Mouse (Mus musculus) stomach, embryonic 14.5 days (tissue): ENCODE measurements around the gene Skint1. TPM values are rescaled to one million over a fixed set of nuclear protein-coding genes. Genes with fewer than 3 reads are reported as not detected.
"Not testable (repeated sequence)": the region's sequence is repeated elsewhere in the genome, so short reads cannot be mapped to it uniquely, and the experiment has no call there.

Experiments used
- ATAC-seq: fragments of 200-750 bp; cut with Nextera tagmentation; 2 replicates; pipeline ENCODE4 v1.8.0; 2017; ENCODE audit warnings: low read depth, moderate TSS enrichment; ENCODE audit not compliant: insufficient number of reproducible peaks, insufficient read depth, low FRiP score
- H3K27ac ChIP-seq: fragments of 300-500 bp; sonication (generic); 2 replicates; pipeline ENCODE4 v1.5.1; 2014; ENCODE audit warnings: mild to moderate bottlenecking, low read length, moderate library complexity, mixed read lengths
- H3K27me3 ChIP-seq: fragments of 300-500 bp; sonication (generic); 2 replicates; pipeline ENCODE4 v1.6.1; 2014; ENCODE audit warnings: low read length, control low read depth, mixed read lengths; ENCODE audit not compliant: control insufficient read depth, insufficient read depth
- H3K36me3 ChIP-seq: fragments of 300-500 bp; sonication (generic); 2 replicates; pipeline ENCODE4 v1.6.1; 2014; ENCODE audit warnings: mild to moderate bottlenecking, control low read depth, low read length, moderate library complexity, mixed read lengths; ENCODE audit not compliant: control insufficient read depth, insufficient read depth
- H3K4me1 ChIP-seq: fragments of 300-500 bp; sonication (generic); 2 replicates; pipeline ENCODE4 v1.6.1; 2014; ENCODE audit warnings: low read length, control low read depth, mixed read lengths; ENCODE audit not compliant: control insufficient read depth, insufficient read depth
- H3K4me2 ChIP-seq: fragments of 300-500 bp; sonication (generic); replicated peaks from 2 replicates; pipeline ENCODE4 v1.6.1; 2014; ENCODE audit warnings: low read depth, low read length, control low read depth
- H3K4me3 ChIP-seq: fragments of 300-500 bp; sonication (generic); 2 replicates; pipeline ENCODE4 v1.5.1; 2014; ENCODE audit warnings: low read depth, low read length, control low read depth
- H3K9ac ChIP-seq: fragments of 300-500 bp; sonication (generic); replicated peaks from 2 replicates; pipeline ENCODE4 v1.6.1; 2014; ENCODE audit warnings: low read depth, mild to moderate bottlenecking, control low read depth, low read length, moderate library complexity, mixed read lengths
- H3K9me3 ChIP-seq: fragments of 300-500 bp; sonication (generic); 2 replicates; pipeline ENCODE4 v1.6.1; 2016; ENCODE audit warnings: low read depth, low read length, control low read depth; ENCODE audit not compliant: control insufficient read depth
- whole genome bisulfite sequencing: fragments of 180-500 bp; shearing (Covaris S2); extraction: QIAGEN DNeasy Blood & Tissue Kit; methylation state at CpG from one replicate; pipeline ENCODE4 v1.1.7; 2014; 5-methylcytosine and 5-hydroxymethylcytosine counted together
- polyA plus RNA-seq: library from polyadenylated mRNA; unstranded; fragments of >200 nt; fragmentation: Nextera tagmentation; extraction: Ambion mirVana; gene quantifications from 2 replicates; pipeline ENCODE4 v1.2.1, GENCODE M21; 2014

Skint1 gene
- not detected in 2 replicates for polyA plus RNA-seq

DNA sequence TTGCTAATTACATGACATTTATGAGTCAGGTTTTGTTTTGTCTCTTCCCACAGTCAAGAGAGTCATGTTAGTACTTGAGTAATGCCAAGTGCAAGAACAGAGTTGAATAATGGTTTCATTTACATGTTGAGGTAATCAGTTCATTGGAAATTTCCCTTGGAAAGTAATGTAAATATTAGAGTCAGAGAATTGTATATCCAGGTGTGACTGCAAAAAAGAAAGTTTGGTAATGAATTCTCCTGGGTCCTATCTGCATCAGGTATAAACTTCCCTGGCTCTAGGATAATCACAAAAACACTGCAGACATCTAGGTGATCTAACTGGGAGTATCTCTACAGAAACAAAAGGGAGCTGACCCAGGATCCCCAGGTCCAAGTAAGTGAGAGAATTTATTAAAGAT lies at the start of gene Skint1:
TSS of gene Skint1 (plus strand) at position 301 of the 400 bp plus-strand sequence.
- no peaks in the 10 kb centered on the region for H3K4me1 ChIP-seq
- H3K4me2 ChIP-seq = no peak within 1 kb of the TSS
- no peak for ATAC-seq
- no peaks in the 10 kb centered on the region for H3K9me3 ChIP-seq
- no peak within 1 kb of the TSS for H3K9ac ChIP-seq
- no peaks in the 10 kb centered on the region for H3K27me3 ChIP-seq
- no peaks in the 10 kb centered on the region for H3K36me3 ChIP-seq
- H3K27ac ChIP-seq = no peak within 1 kb of the TSS
- no peak within 1 kb of the TSS for H3K4me3 ChIP-seq

DNA sequence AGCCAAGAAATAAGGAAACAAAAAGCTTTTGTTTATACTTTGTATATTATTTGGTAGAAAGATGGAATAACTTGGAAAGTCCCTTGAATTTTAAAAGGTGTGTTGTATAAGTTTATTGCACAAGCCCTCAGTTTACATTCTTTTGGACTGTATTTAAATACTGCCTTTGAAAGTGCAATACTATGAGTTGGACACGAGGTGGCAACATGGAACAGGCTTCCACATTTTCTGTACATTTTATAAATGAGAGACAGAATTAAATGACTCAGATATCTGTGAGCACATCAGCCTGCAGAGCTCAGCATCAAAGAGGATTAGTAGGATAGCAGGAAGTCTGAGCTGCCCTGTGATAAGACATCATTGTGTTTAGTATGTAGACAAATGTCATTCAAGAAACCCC lies 44.8 kb upstream of the Skint1 start:
- Histone ChIP-seq H3K4me3 (no peak overlapping the region), H3K4me2 (no peak overlapping the region), H3K9ac (no peak overlapping the region), H3K27ac (no peak overlapping the region), H3K4me1 (no peaks in the 10 kb centered on the region), H3K36me3 (no peaks in the 10 kb centered on the region), H3K9me3 (no peaks in the 10 kb centered on the region), H3K27me3 (no peaks in the 10 kb centered on the region)
- 11% methylated on average over 1 of the region's 1 CpGs for WGBS
- no peak for ATAC-seq

DNA sequence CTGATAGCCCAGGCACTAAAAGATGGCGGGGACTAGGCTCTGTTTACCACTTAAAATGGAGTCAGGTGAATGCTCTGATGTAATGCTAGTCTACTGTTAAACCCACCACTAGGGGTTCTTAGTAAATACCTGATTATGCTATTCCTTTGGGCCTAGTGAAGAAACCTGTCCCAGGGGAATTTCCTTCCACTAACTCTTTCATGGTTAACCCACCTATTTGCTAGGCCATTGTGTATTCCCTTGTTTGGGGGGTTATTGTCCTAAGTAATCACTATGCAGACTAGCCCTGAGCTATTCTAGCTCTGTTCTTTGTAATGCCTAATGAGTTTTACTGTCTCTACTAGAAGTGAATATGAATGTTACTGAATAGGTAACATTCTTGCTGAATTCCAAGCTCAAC lies 42.8 kb upstream of the Skint1 start:
- H3K27ac ChIP-seq, H3K4me2 ChIP-seq, ATAC-seq, H3K9me3 ChIP-seq, H3K9ac ChIP-seq, H3K36me3 ChIP-seq, H3K4me3 ChIP-seq, H3K27me3 ChIP-seq, H3K4me1 ChIP-seq: not testable (repeated sequence)
- WGBS = 67% methylated on average over 1 of the region's 1 CpGs

- Histone ChIP-seq H3K9me3 (no peaks in the 10 kb centered on the region), H3K4me3 (no peak overlapping the region), H3K9ac (no peak overlapping the region), H3K36me3 (no peaks in the 10 kb centered on the region), H3K27me3 (no peaks in the 10 kb centered on the region), H3K4me1 (no peaks in the 10 kb centered on the region), H3K4me2 (no peak overlapping the region), H3K27ac (no peak overlapping the region)
- WGBS = 73% methylated on average over 3 of the region's 3 CpGs
- ATAC-seq = no peak
Observed at GRCm38 (mm10) chr4:111963669-111964068, 42.4 kb upstream of the Skint1 start.

DNA sequence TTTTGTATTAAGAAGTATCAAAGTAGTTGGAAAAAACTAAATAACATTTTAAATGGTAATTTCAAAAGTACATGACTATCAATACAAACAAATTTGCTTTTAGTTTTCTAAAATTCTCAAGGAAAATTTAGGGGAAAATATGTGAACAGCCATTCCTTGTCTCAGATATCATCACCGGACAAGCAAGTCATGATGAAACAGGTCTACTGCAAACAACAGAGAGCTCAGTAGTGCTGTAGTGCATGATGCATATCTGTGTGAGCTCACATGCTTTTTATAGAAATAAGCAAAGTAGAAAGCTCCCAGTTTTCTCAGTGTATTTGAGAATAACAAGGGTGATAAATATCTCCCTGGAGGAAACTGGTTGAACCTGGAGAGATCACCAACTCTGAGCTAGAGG lies 33.4 kb upstream of the Skint1 start, which contains the start of gene Skint7:
TSS of gene Skint7 (plus strand) at position 301 of the 400 bp plus-strand sequence.
- H3K4me1 ChIP-seq = no peaks in the 10 kb centered on the region
- no peaks in the 10 kb centered on the region for H3K27me3 ChIP-seq
- H3K4me2 ChIP-seq = no peak within 1 kb of the TSS
- no peaks in the 10 kb centered on the region for H3K36me3 ChIP-seq
- H3K9ac ChIP-seq = no peak within 1 kb of the TSS
- no peak within 1 kb of the TSS for H3K27ac ChIP-seq
- no peak for ATAC-seq
- no peak within 1 kb of the TSS for H3K4me3 ChIP-seq
- WGBS = 94% methylated on average over 1 of the region's 1 CpGs
- no peaks in the 10 kb centered on the region for H3K9me3 ChIP-seq

DNA sequence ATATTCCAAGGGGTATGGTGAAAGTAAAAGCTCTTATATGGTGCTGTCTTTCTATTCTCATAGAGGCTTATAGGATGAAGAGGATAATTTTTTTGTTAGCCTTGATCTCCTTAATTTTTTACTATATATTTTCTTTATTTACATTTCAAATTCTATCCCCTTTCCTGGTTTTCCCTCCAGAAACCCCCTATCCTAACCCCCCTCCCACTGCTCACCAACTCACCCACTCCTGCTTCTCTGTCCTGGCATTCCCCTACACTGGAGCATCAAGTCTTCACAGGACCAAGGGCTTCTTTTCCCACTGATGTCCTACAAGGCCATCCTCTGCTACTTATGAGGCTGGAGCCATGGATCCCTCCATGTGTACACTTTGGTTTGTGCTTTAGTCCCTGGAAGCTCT lies 65.6 kb downstream of the Skint1 start, which contains the start of gene Skint4:
TSS of gene Skint4 (plus strand) at position 301 of the 400 bp plus-strand sequence.
- no peaks in the 10 kb centered on the region for H3K9me3 ChIP-seq
- H3K27me3 ChIP-seq = no peaks in the 10 kb centered on the region
- no peak within 1 kb of the TSS for H3K4me2 ChIP-seq
- no peak for ATAC-seq
- H3K4me1 ChIP-seq = no peaks in the 10 kb centered on the region
- no peak within 1 kb of the TSS for H3K27ac ChIP-seq
- no peak within 1 kb of the TSS for H3K9ac ChIP-seq
- H3K36me3 ChIP-seq = no peaks in the 10 kb centered on the region
- no peak within 1 kb of the TSS for H3K4me3 ChIP-seq

Other genes starting within 250 kb of the Skint1 start
- 2.5 and 3.6 TPM in 2 replicates for gene Slc5a9, start 103.4 kb upstream of the Skint1 start, polyA plus RNA-seq
- 0.14 and 0.16 TPM in 2 replicates for gene Skint8, start 86.9 kb upstream of the Skint1 start, polyA plus RNA-seq
- not detected in 2 replicates for gene Skint7, start 33.3 kb upstream of the Skint1 start, polyA plus RNA-seq
- gene Skint4, start 65.7 kb downstream of the Skint1 start, polyA plus RNA-seq = not detected in 2 replicates
- not detected in 2 replicates for gene Skint3, start 226.0 kb downstream of the Skint1 start, polyA plus RNA-seq